Mouse (Mus musculus) MEL (cell line): ENCODE measurements at regions not wholly inside any gene's neighbourhood (a gene's known extent, or its start where the extent isn't known, plus 50 kb on each side); places are given as distances from the start of the nearest gene placed in this dataset.

Experiments
- DNase-seq: peaks from one replicate; pipeline ENCODE4 v3.0.0; 2011; ENCODE audit warnings: low read depth, low spot score
- H3K27ac ChIP-seq: 2 replicates; pipeline ENCODE4 v1.5.1; 2012; ENCODE audit warnings: low read depth, mild to moderate bottlenecking, control low read depth, low read length, moderate library complexity; ENCODE audit not compliant: control insufficient read depth
- H3K27me3 ChIP-seq, 2 experiments: fragments of 150-350 bp in 1 of 2; sonication (generic) in 1 of 2; 2 replicates each; pipeline ENCODE4 v1.6.1; 2012; ENCODE audit warnings: low read length in 2 of 2, mild to moderate bottlenecking in 2 of 2, improper control_type of control experiment in 1 of 2, moderate library complexity in 1 of 2; ENCODE audit not compliant: insufficient read depth in 2 of 2, control insufficient read depth in 1 of 2
- H3K36me3 ChIP-seq, 2 experiments: 2 replicates each; pipeline ENCODE4 v1.6.1; 2012 to 2014; ENCODE audit warnings: low read length in 2 of 2, improper control_type of control experiment in 1 of 2, inconsistent platforms in 1 of 2, mild to moderate bottlenecking in 1 of 2; ENCODE audit not compliant: insufficient read depth in 2 of 2, control insufficient read depth in 1 of 2
- H3K4me1 ChIP-seq, 2 experiments: fragments of 150-350 bp in 1 of 2; sonication (generic) in 1 of 2; 2 replicates each; pipeline ENCODE4 v1.6.1; 2012; ENCODE audit warnings: low read length in 2 of 2, improper control_type of control experiment in 1 of 2, mild to moderate bottlenecking in 1 of 2; ENCODE audit not compliant: insufficient read depth in 2 of 2, control insufficient read depth in 1 of 2
- H3K4me3 ChIP-seq, 2 experiments: fragments of 150-350 bp in 1 of 2; sonication (generic) in 1 of 2; 2 replicates each; pipeline ENCODE4 v1.5.1; 2012; ENCODE audit warnings: low read depth in 2 of 2, low read length in 2 of 2, mild to moderate bottlenecking in 2 of 2, moderate library complexity in 2 of 2, control low read depth in 1 of 2, improper control_type of control experiment in 1 of 2; ENCODE audit not compliant: control insufficient read depth in 1 of 2, insufficient read depth in 1 of 2
- H3K79me2 ChIP-seq: 2 replicates; pipeline ENCODE4 v1.6.1; 2012; ENCODE audit warnings: mild to moderate bottlenecking, low read length, moderate library complexity; ENCODE audit not compliant: control insufficient read depth, poor library complexity, insufficient read depth
- H3K9ac ChIP-seq: 2 replicates; pipeline ENCODE4 v1.6.1; 2012; ENCODE audit warnings: low read depth, mild to moderate bottlenecking, control low read depth, low read length, moderate library complexity; ENCODE audit not compliant: control insufficient read depth, poor library complexity, severe bottlenecking
- H3K9me3 ChIP-seq: fragments of 150-350 bp; sonication (generic); replicated peaks from 2 replicates; pipeline ENCODE4 v1.6.1; 2012; ENCODE audit warnings: mild to moderate bottlenecking, low read length, improper control_type of control experiment, moderate library complexity; ENCODE audit not compliant: insufficient read depth
- BHLHE40 ChIP-seq: IDR thresholded peaks from 2 replicates; pipeline ENCODE4 v1.6.1; 2012; ENCODE audit warnings: low read depth, mild to moderate bottlenecking, inconsistent platforms, low read length, improper control_type of control experiment, borderline replicate concordance
- CHD1 ChIP-seq: IDR thresholded peaks from 2 replicates; pipeline ENCODE4 v1.6.1; 2012; ENCODE audit warnings: low read depth, mild to moderate bottlenecking, inconsistent platforms, low read length, improper control_type of control experiment
- CHD2 ChIP-seq: IDR thresholded peaks from 2 replicates; pipeline ENCODE4 v1.6.1; 2011; ENCODE audit warnings: low read length, improper control_type of control experiment
- CTCF ChIP-seq, 3 experiments: IDR thresholded peaks in 2 of 3; conservative IDR thresholded peaks in 1 of 3; 2 replicates each; pipeline ENCODE4 v1.5.1; 2011 to 2012; ENCODE audit warnings: low read length in 3 of 3, low read depth in 2 of 3, mild to moderate bottlenecking in 2 of 3, improper control_type of control experiment in 1 of 3, inconsistent platforms in 1 of 3, mixed read lengths in 1 of 3, moderate library complexity in 1 of 3; ENCODE audit not compliant: control insufficient read depth in 1 of 3, insufficient read depth in 1 of 3, poor library complexity in 1 of 3, severe bottlenecking in 1 of 3
- EP300 ChIP-seq, 2 experiments: IDR thresholded peaks; 2 replicates each; pipeline ENCODE4 v1.6.1; 2011; ENCODE audit warnings: improper control_type of control experiment in 2 of 2, low read length in 2 of 2, low read depth in 1 of 2, mild to moderate bottlenecking in 1 of 2
- MAFK ChIP-seq: IDR thresholded peaks from 2 replicates; pipeline ENCODE4 v1.6.1; 2011; ENCODE audit warnings: low read depth, mild to moderate bottlenecking, low read length, improper control_type of control experiment, borderline replicate concordance
- MAZ ChIP-seq: IDR thresholded peaks from 2 replicates; pipeline ENCODE4 v1.6.1; 2012; ENCODE audit warnings: low read depth, mild to moderate bottlenecking, inconsistent platforms, low read length, improper control_type of control experiment
- MEF2A ChIP-seq: IDR thresholded peaks from 2 replicates; pipeline ENCODE4 v1.6.1; 2014; ENCODE audit warnings: low read depth, mild to moderate bottlenecking, inconsistent platforms, low read length, improper control_type of control experiment; ENCODE audit not compliant: poor library complexity, insufficient replicate concordance, severe bottlenecking; ENCODE audit errors: extremely low read depth
- MYC ChIP-seq: IDR thresholded peaks from 2 replicates; pipeline ENCODE4 v1.6.1; 2011; ENCODE audit warnings: low read depth, mild to moderate bottlenecking, low read length, improper control_type of control experiment, moderate library complexity
- NRF1 ChIP-seq: IDR thresholded peaks from 2 replicates; pipeline ENCODE4 v1.6.1; 2014; ENCODE audit warnings: low read depth, mild to moderate bottlenecking, inconsistent platforms, low read length, improper control_type of control experiment, moderate library complexity; ENCODE audit not compliant: poor library complexity, insufficient read depth, severe bottlenecking
- POLR2A ChIP-seq, 2 experiments: IDR thresholded peaks; 2 replicates each; pipeline ENCODE4 v1.6.1; 2011 to 2012; ENCODE audit warnings: low read length in 2 of 2, mild to moderate bottlenecking in 2 of 2, control low read depth in 1 of 2, improper control_type of control experiment in 1 of 2, low read depth in 1 of 2, moderate library complexity in 1 of 2; ENCODE audit not compliant: control insufficient read depth in 1 of 2, insufficient read depth in 1 of 2, poor library complexity in 1 of 2
- RAD21 ChIP-seq: IDR thresholded peaks from 2 replicates; pipeline ENCODE4 v1.6.1; 2011; ENCODE audit warnings: mild to moderate bottlenecking, low read depth, low read length, improper control_type of control experiment
- SMC3 ChIP-seq: IDR thresholded peaks from 2 replicates; pipeline ENCODE4 v1.6.1; 2011; ENCODE audit warnings: low read depth, low read length, improper control_type of control experiment
- TCF12 ChIP-seq: IDR thresholded peaks from 2 replicates; pipeline ENCODE4 v1.6.1; 2014; ENCODE audit warnings: low read depth, mild to moderate bottlenecking, inconsistent platforms, low read length, improper control_type of control experiment, moderate library complexity

- H3K4me1 ChIP-seq = no peaks in the 10 kb centered on the region
- no peaks in the 10 kb centered on the region for H3K79me2 ChIP-seq
- no peak overlapping the region for H3K4me3 ChIP-seq
- no peak overlapping the region for H3K27ac ChIP-seq
- peaks cover 0 to 2% of the 10 kb centered on the region in 2 experiments; a peak in 1 of 4 replicates for H3K27me3 ChIP-seq
- H3K9me3 ChIP-seq = no peaks in the 10 kb centered on the region
- H3K36me3 ChIP-seq = no peaks in the 10 kb centered on the region
- TF ChIP-seq SMC3 (peak; percentile 37), RAD21 (peak; percentile 59), CTCF (IDR thresholded peaks at IDR 0.05 in 2 of 3, conservative IDR thresholded peaks at IDR 0.05 in 1 of 3; ENCODE audit: control insufficient read depth in 1 of 3, insufficient read depth in 1 of 3, low read depth in 2 of 3, low read length in 3 of 3, poor library complexity in 1 of 3, severe bottlenecking in 1 of 3) (peak; percentile 22 to 51 (median 41)), CHD2 (no peak)
- DNase-seq = peak; percentile 16
- no peak overlapping the region for H3K9ac ChIP-seq
These were observed 402.7 kb upstream of the Vrk2 start for GRCm38 (mm10) chr11:26996292-26997099.

GRCm38 (mm10) chr11:26981216-26981615 lies 387.4 kb upstream of the Vrk2 start:
- H3K4me1 ChIP-seq = no peaks in the 10 kb centered on the region
- TF ChIP-seq TCF12 (no peak), EP300 (IDR thresholded peaks at IDR 0.05; ENCODE audit: low read depth in 1 of 2, low read length in 2 of 2) (no peak), MEF2A (no peak), RAD21 (no peak), POLR2A (IDR thresholded peaks at IDR 0.05; ENCODE audit: control insufficient read depth in 1 of 2, insufficient read depth in 1 of 2, low read depth in 1 of 2, low read length in 2 of 2, poor library complexity in 1 of 2) (no peak), NRF1 (no peak), CHD1 (no peak), MYC (no peak), BHLHE40 (no peak), MAFK (no peak), MAZ (no peak)

More at GRCm38 (mm10) chr11:26981216-26981615, 387.4 kb upstream of the Vrk2 start:
- no peaks in the 10 kb centered on the region for H3K36me3 ChIP-seq
- DNase-seq = no peak
- no peak overlapping the region for H3K27ac ChIP-seq
- peaks cover 0 to 3% of the 10 kb centered on the region in 2 experiments; a peak in 3 of 4 replicates for H3K27me3 ChIP-seq
- H3K79me2 ChIP-seq = no peaks in the 10 kb centered on the region
- no peak overlapping the region for H3K4me3 ChIP-seq
- no peaks in the 10 kb centered on the region for H3K9me3 ChIP-seq
- no peak overlapping the region for H3K9ac ChIP-seq
